Mouse (Mus musculus) MN1 (cell line): ENCODE data around the gene Huwe1.
A peak's percentile ranks its signal among the peaks of the same experiment; 100 is the strongest.

Experiments
- DNase-seq: peaks from one replicate; pipeline ENCODE4 v3.0.0-alpha.2; 2016; ENCODE audit warnings: low spot score

Gene Huwe1

GRCm38 (mm10) chrX:151800701-151801511 is at the start of gene Huwe1:
TSS of gene Huwe1 (plus strand) at chrX:151800807.
- peak; percentile 69 for DNase-seq

GRCm38 (mm10) chrX:151780348-151780747 is 20.3 kb upstream of the Huwe1 start:
- no peak for DNase-seq

- no peak for DNase-seq
Observed at GRCm38 (mm10) chrX:151782939-151783338, 17.7 kb upstream of the Huwe1 start.

- DNase-seq = no peak
Observed at GRCm38 (mm10) chrX:151792766-151793165, 7.8 kb upstream of the Huwe1 start.

GRCm38 (mm10) chrX:151797970-151798369 is 2.6 kb upstream of the Huwe1 start:
- DNase-seq = no peak

- DNase-seq = no peak
Observed at GRCm38 (mm10) chrX:151802328-151802955, 1.8 kb downstream of the Huwe1 start.

- DNase-seq = peak; percentile 98
Observed at GRCm38 (mm10) chrX:151802956-151803776, 2.6 kb downstream of the Huwe1 start.

- peak; percentile 61 for DNase-seq
Observed at GRCm38 (mm10) chrX:151803777-151804101, 3.1 kb downstream of the Huwe1 start.

GRCm38 (mm10) chrX:151804388-151804787 is 3.8 kb downstream of the Huwe1 start:
- no peak for DNase-seq

GRCm38 (mm10) chrX:151811481-151811880 is 10.9 kb downstream of the Huwe1 start:
- no peak for DNase-seq

GRCm38 (mm10) chrX:151813656-151814055 is 13.0 kb downstream of the Huwe1 start:
- DNase-seq = no peak

GRCm38 (mm10) chrX:151817712-151818111 is 17.1 kb downstream of the Huwe1 start:
- DNase-seq = no peak

GRCm38 (mm10) chrX:151828971-151829370 is 28.4 kb downstream of the Huwe1 start:
- DNase-seq = no peak

GRCm38 (mm10) chrX:151831260-151831659 is 30.7 kb downstream of the Huwe1 start:
- no peak for DNase-seq

- no peak for DNase-seq
Observed at GRCm38 (mm10) chrX:151832982-151833381, 32.4 kb downstream of the Huwe1 start.

GRCm38 (mm10) chrX:151859436-151859835 is 58.8 kb downstream of the Huwe1 start:
- no peak for DNase-seq

GRCm38 (mm10) chrX:151910692-151911091 is 110.1 kb downstream of the Huwe1 start:
- DNase-seq = no peak

GRCm38 (mm10) chrX:151912267-151912666 is 111.7 kb downstream of the Huwe1 start:
- no peak for DNase-seq

- DNase-seq = no peak
Observed at GRCm38 (mm10) chrX:151929390-151929789, 128.8 kb downstream of the Huwe1 start.

GRCm38 (mm10) chrX:151938852-151939251 is 138.2 kb downstream of the Huwe1 start:
- DNase-seq = no peak

- peak; percentile 25 for DNase-seq
Observed at GRCm38 (mm10) chrX:151946986-151947385, 146.4 kb downstream of the Huwe1 start.

GRCm38 (mm10) chrX:151947781-151948180 is 147.2 kb downstream of the Huwe1 start:
- no peak for DNase-seq

GRCm38 (mm10) chrX:151950231-151950630 is 149.6 kb downstream of the Huwe1 start:
- no peak for DNase-seq
